Comparison of ENCODE assay signal across 23 mouse cellular contexts in the genomic region with DNA sequence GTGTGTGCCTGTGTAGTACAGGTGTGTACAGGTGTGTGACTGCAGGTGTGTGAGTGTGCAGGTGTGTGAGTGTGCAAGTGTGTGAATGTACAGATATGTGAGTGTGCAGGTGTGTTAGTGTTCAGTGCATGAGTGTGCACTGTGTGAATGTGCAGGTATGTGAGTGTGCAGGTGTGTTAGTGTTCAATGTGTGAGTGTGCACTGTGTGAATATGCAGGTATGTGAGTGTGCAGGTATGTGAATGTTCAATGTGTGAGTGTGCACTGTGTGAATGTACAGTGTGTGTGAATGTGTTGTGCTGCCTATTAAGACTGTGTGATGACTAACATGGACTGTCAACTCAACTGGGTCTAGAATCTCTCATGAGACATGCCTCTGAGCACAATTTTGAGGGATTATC. TPM values are rescaled to one million over a fixed set of nuclear protein-coding genes. Genes with fewer than 3 reads are reported as not detected.
A peak's percentile ranks its signal among the peaks of the same experiment; 100 is the strongest.
DNase-seq lines count a peak whose midpoint lies in the region; ATAC-seq lines count a peak whose summit lies in the region.
"Had no signal": no experiment of that assay in that cellular context is flagged by ENCODE, and none has a peak within 500 bp of the region (broad histone marks: within the 10 kb centered on the region; RNA-seq: fewer than 3 reads in every experiment).

No protein-coding gene starts in this region.

- no peak overlapping the region for H3K9ac ChIP-seq in hindbrain, embryonic 12.5 days
- H3K9ac ChIP-seq in hindbrain, embryonic 16.5 days (ENCODE audit: low read depth, low read length), result no peak overlapping the region
- no peak overlapping the region for H3K9ac ChIP-seq in lung, embryonic 16.5 days (ENCODE audit: low read length)
- no peak overlapping the region for H3K9ac ChIP-seq in midbrain, embryonic 14.5 days (replicated peaks; ENCODE audit: low read length)
- H3K9ac ChIP-seq in midbrain, embryonic 15.5 days, result no peak overlapping the region
- H3K9ac ChIP-seq: embryonic facial prominence, embryonic 15.5 days; forebrain, embryonic 15.5 days had no signal

- ATAC-seq in hindbrain, embryonic 12.5 days (ENCODE audit: low FRiP score), result peak; percentile 26; the same call in 1 of the 2 replicates
- no peak for ATAC-seq in hindbrain, embryonic 16.5 days
- ATAC-seq in lung, embryonic 16.5 days (ENCODE audit: low read depth), result 0 out of 2 replicates have a peak, but pooled peaks have one; percentile 12
- ATAC-seq in midbrain, embryonic 14.5 days (ENCODE audit: low FRiP score, low TSS enrichment), result peak; percentile 37; the same call in 1 of the 2 replicates
- no peak for ATAC-seq in midbrain, embryonic 15.5 days (replicated peaks)
- ATAC-seq: activated CD4-positive, CD25-positive, alpha-beta regulatory T cell, adult 4 months; forebrain, embryonic 15.5 days; Patski had no signal

- no peaks in the 10 kb centered on the region for H3K36me3 ChIP-seq in hindbrain, embryonic 12.5 days
- H3K36me3 ChIP-seq in hindbrain, embryonic 16.5 days (ENCODE audit: control insufficient read depth, insufficient read depth, low read length), result no peaks in the 10 kb centered on the region
- no peaks in the 10 kb centered on the region for H3K36me3 ChIP-seq in lung, embryonic 16.5 days (ENCODE audit: control insufficient read depth, insufficient read depth, low read length)
- H3K36me3 ChIP-seq in midbrain, embryonic 14.5 days (ENCODE audit: control insufficient read depth, insufficient read depth, low read length), result no peaks in the 10 kb centered on the region
- no peaks in the 10 kb centered on the region for H3K36me3 ChIP-seq in midbrain, embryonic 15.5 days (replicated peaks)
- H3K36me3 ChIP-seq: embryonic facial prominence, embryonic 15.5 days; forebrain, embryonic 10.5 days; forebrain, embryonic 15.5 days; heart, embryonic 10.5 days had no signal

- H3K4me1 ChIP-seq in hindbrain, embryonic 12.5 days, result no peaks in the 10 kb centered on the region
- no peaks in the 10 kb centered on the region for H3K4me1 ChIP-seq in hindbrain, embryonic 16.5 days (ENCODE audit: control insufficient read depth, insufficient read depth, low read depth, low read length)
- H3K4me1 ChIP-seq in lung, embryonic 16.5 days (replicated peaks; ENCODE audit: control insufficient read depth, insufficient read depth, low read length), result no peaks in the 10 kb centered on the region
- H3K4me1 ChIP-seq in midbrain, embryonic 14.5 days (ENCODE audit: control insufficient read depth, insufficient read depth, low read length), result no peaks in the 10 kb centered on the region
- no peaks in the 10 kb centered on the region for H3K4me1 ChIP-seq in midbrain, embryonic 15.5 days
- H3K4me1 ChIP-seq: embryonic facial prominence, embryonic 15.5 days; forebrain, embryonic 10.5 days; forebrain, embryonic 15.5 days; heart, embryonic 10.5 days had no signal

- H3K27me3 ChIP-seq in hindbrain, embryonic 12.5 days, result no peaks in the 10 kb centered on the region
- no peaks in the 10 kb centered on the region; the same call in 1 of the 2 replicates for H3K27me3 ChIP-seq in hindbrain, embryonic 16.5 days (replicated peaks; ENCODE audit: control insufficient read depth, insufficient read depth, low read length)
- no peaks in the 10 kb centered on the region for H3K27me3 ChIP-seq in lung, embryonic 16.5 days (ENCODE audit: control insufficient read depth, insufficient read depth, low read depth, low read length)
- H3K27me3 ChIP-seq in midbrain, embryonic 14.5 days (ENCODE audit: control insufficient read depth, insufficient read depth, low read length), result no peaks in the 10 kb centered on the region
- no peaks in the 10 kb centered on the region for H3K27me3 ChIP-seq in midbrain, embryonic 15.5 days (replicated peaks)
- H3K27me3 ChIP-seq: CH12.LX; embryonic facial prominence, embryonic 15.5 days; forebrain, embryonic 15.5 days had no signal

- no peak overlapping the region for H3K4me3 ChIP-seq in hindbrain, embryonic 12.5 days
- no peak overlapping the region for H3K4me3 ChIP-seq in hindbrain, embryonic 16.5 days (ENCODE audit: low read length)
- H3K4me3 ChIP-seq in lung, embryonic 16.5 days (ENCODE audit: low read length), result no peak overlapping the region
- H3K4me3 ChIP-seq in midbrain, embryonic 14.5 days (replicated peaks; ENCODE audit: low read depth, low read length), result no peak overlapping the region
- H3K4me3 ChIP-seq in midbrain, embryonic 15.5 days, result no peak overlapping the region
- H3K4me3 ChIP-seq: embryonic facial prominence, embryonic 15.5 days; erythroblast, embryonic 14.5 days; forebrain, embryonic 10.5 days; forebrain, embryonic 15.5 days; heart, embryonic 10.5 days had no signal

- no peak for DNase-seq in lung, postnatal 10 days
- DNase-seq in midbrain, embryonic 14.5 days, result no peak
- DNase-seq: adrenal gland, postnatal 25 days; cerebellum, adult 18-20 months; cerebellum, adult 9-11 months; cerebellum, postnatal 36 days; gastrocnemius, postnatal 10 days; heart, adult 18-20 months; heart, postnatal 10 days had no signal

- H3K4me2 ChIP-seq in hindbrain, embryonic 12.5 days (replicated peaks), result no peak overlapping the region
- H3K4me2 ChIP-seq in hindbrain, embryonic 16.5 days (ENCODE audit: low read length), result no peak overlapping the region
- no peak overlapping the region for H3K4me2 ChIP-seq in lung, embryonic 16.5 days (ENCODE audit: low read depth, low read length)
- H3K4me2 ChIP-seq in midbrain, embryonic 14.5 days (ENCODE audit: low read length), result no peak overlapping the region
- H3K4me2 ChIP-seq in midbrain, embryonic 15.5 days, result no peak overlapping the region
- H3K4me2 ChIP-seq: embryonic facial prominence, embryonic 15.5 days; forebrain, embryonic 15.5 days had no signal

- no peak overlapping the region for H3K27ac ChIP-seq in hindbrain, embryonic 12.5 days
- H3K27ac ChIP-seq in hindbrain, embryonic 16.5 days (ENCODE audit: low read depth, low read length), result no peak overlapping the region
- no peak overlapping the region for H3K27ac ChIP-seq in lung, embryonic 16.5 days (ENCODE audit: low read length)
- H3K27ac ChIP-seq in midbrain, embryonic 14.5 days (replicated peaks; ENCODE audit: low read depth, low read length), result no peak overlapping the region
- H3K27ac ChIP-seq in midbrain, embryonic 15.5 days, result no peak overlapping the region
- H3K27ac ChIP-seq: embryonic facial prominence, embryonic 15.5 days; forebrain, embryonic 10.5 days; forebrain, embryonic 15.5 days; heart, embryonic 10.5 days had no signal

- H3K9me3 ChIP-seq in hindbrain, embryonic 12.5 days (replicated peaks), result no peaks in the 10 kb centered on the region
- no peaks in the 10 kb centered on the region for H3K9me3 ChIP-seq in hindbrain, embryonic 16.5 days (ENCODE audit: control insufficient read depth, low read length)
- H3K9me3 ChIP-seq in lung, embryonic 16.5 days (ENCODE audit: control insufficient read depth, low read length), result no peaks in the 10 kb centered on the region
- H3K9me3 ChIP-seq in midbrain, embryonic 14.5 days (ENCODE audit: control insufficient read depth, low read length), result no peaks in the 10 kb centered on the region
- no peaks in the 10 kb centered on the region for H3K9me3 ChIP-seq in midbrain, embryonic 15.5 days
- H3K9me3 ChIP-seq: embryonic facial prominence, embryonic 15.5 days; forebrain, embryonic 10.5 days; forebrain, embryonic 15.5 days; heart, embryonic 10.5 days had no signal

RNA-seq across cellular contexts. Expression of a gene that starts 35.4 kb away (rescaled TPM):
- polyA plus RNA-seq in hindbrain, embryonic 12.5 days (2016; fragmentation: Nextera tagmentation; extraction: Ambion mirVana), result not detected in 2 replicates
- polyA plus RNA-seq in hindbrain, embryonic 16.5 days (2015; fragmentation: Nextera tagmentation; extraction: Ambion mirVana), result not detected in 2 replicates
- polyA plus RNA-seq in lung, embryonic 16.5 days (2015; fragmentation: Nextera tagmentation; extraction: Ambion mirVana), result not detected in 2 replicates
- not detected in 2 replicates for polyA plus RNA-seq in midbrain, embryonic 14.5 days (2014; fragmentation: Nextera tagmentation; extraction: Ambion mirVana)
- polyA plus RNA-seq in midbrain, embryonic 15.5 days (2015; fragmentation: Nextera tagmentation; extraction: Ambion mirVana), result not detected in 2 replicates
- polyA plus RNA-seq: activated CD4-positive, CD25-positive, alpha-beta regulatory T cell, adult 4 months; embryonic facial prominence, embryonic 15.5 days; erythroblast, embryonic 14.5 days; forebrain, embryonic 10.5 days; forebrain, embryonic 15.5 days; frontal cortex, adult 2 months; heart, embryonic 10.5 days; heart, embryonic 14.5 days; Patski had no signal

Comparison
In these comparisons a context has a peak if more than half of its experiments do, and no peak if none do; other contexts are left out.
1. ATAC-seq: peak in hindbrain, embryonic 12.5 days (single experiment), lung, embryonic 16.5 days (single experiment) and midbrain, embryonic 14.5 days (single experiment); none in hindbrain, embryonic 16.5 days (single experiment) and midbrain, embryonic 15.5 days (single experiment).